7 mouse cellular contexts compared by ENCODE assay signal in the genomic region with DNA sequence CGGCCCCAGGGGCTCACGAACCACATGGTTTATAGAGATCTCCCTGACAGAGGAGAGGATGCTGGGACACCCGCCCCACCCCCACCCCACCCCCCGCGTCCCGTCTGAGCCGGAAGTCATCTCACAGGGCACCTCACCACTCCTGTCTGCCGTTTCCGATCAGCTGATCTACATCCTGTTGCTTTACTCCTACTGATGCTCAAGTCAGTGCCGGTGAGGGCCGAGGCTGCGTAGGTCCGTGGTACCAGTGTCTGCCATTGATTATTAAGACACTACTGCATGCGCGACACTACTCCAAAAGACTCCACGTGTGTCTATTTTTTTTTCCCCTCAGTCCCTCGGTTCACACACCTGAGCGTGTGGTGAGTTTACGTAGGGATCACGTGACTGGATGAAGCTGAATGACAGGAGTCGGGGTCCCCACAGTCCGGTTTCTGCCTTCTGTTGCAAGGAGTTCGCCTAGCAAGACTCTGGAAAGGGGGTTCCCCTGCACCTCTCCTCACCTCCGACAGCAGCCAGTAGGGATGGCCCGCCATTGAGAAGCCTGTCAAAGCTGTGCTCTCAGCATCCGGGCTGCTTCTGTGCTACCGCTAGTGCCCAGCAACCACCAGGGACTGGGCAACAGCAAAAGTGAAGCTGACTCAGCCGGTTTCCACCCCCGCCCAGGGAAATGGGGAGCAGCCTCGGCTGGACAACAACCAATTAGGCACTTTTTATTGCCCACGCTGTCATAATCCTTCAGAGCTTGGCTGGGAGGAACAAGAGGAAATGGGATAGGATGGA. TPM values are rescaled to one million over a fixed set of nuclear protein-coding genes. Genes with fewer than 3 reads are reported as not detected.
DNase-seq lines count a peak whose midpoint lies in the region; ATAC-seq lines count a peak whose summit lies in the region.

No protein-coding gene starts in this region.

- peaks cover 29% of the 10 kb centered on the region for H3K4me1 ChIP-seq in lung, embryonic 15.5 days
- H3K4me1 ChIP-seq in hindbrain, embryonic 12.5 days = peaks cover 13% of the 10 kb centered on the region
- H3K4me1 ChIP-seq in stomach, embryonic 14.5 days (ENCODE audit: control insufficient read depth, insufficient read depth, low read length) = peaks cover 18% of the 10 kb centered on the region; the same call in 1 of the 2 replicates

- peaks cover 5% of the 10 kb centered on the region; the same call in 1 of the 2 replicates for H3K27me3 ChIP-seq in lung, embryonic 15.5 days
- H3K27me3 ChIP-seq in hindbrain, embryonic 12.5 days = peaks cover 61% of the 10 kb centered on the region
- no peaks in the 10 kb centered on the region for H3K27me3 ChIP-seq in stomach, embryonic 14.5 days (ENCODE audit: control insufficient read depth, insufficient read depth, low read length)

- peak overlapping the region; percentile 50 for H3K4me2 ChIP-seq in lung, embryonic 15.5 days
- peak overlapping the region; percentile 55 for H3K4me2 ChIP-seq in hindbrain, embryonic 12.5 days (replicated peaks)
- H3K4me2 ChIP-seq in stomach, embryonic 14.5 days (replicated peaks; ENCODE audit: low read depth, low read length) = peak overlapping the region; percentile 39

- no peaks in the 10 kb centered on the region for H3K9me3 ChIP-seq in lung, embryonic 15.5 days
- H3K9me3 ChIP-seq in hindbrain, embryonic 12.5 days (replicated peaks) = no peaks in the 10 kb centered on the region
- H3K9me3 ChIP-seq in stomach, embryonic 14.5 days (ENCODE audit: control insufficient read depth, low read depth, low read length) = no peaks in the 10 kb centered on the region

- 0 out of 2 replicates have a peak, but pooled peaks have one; percentile 8 for ATAC-seq in lung, embryonic 15.5 days (ENCODE audit: borderline replicate concordance, extremely low read depth, low FRiP score, low TSS enrichment)
- ATAC-seq in hindbrain, embryonic 12.5 days (ENCODE audit: low FRiP score) = peak; percentile 58
- ATAC-seq in stomach, embryonic 14.5 days (ENCODE audit: insufficient number of reproducible peaks, insufficient read depth, low FRiP score, low read depth) = no peak

- no peak overlapping the region for H3K27ac ChIP-seq in lung, embryonic 15.5 days
- H3K27ac ChIP-seq in hindbrain, embryonic 12.5 days = no peak overlapping the region; the same call in 1 of the 2 replicates
- no peak overlapping the region for H3K27ac ChIP-seq in stomach, embryonic 14.5 days (ENCODE audit: low read length)

- no peak overlapping the region for H3K9ac ChIP-seq in lung, embryonic 15.5 days
- H3K9ac ChIP-seq in hindbrain, embryonic 12.5 days = peak overlapping the region; percentile 27; the same call in 1 of the 2 replicates
- H3K9ac ChIP-seq in stomach, embryonic 14.5 days (replicated peaks; ENCODE audit: low read depth, low read length) = no peak overlapping the region

- no peaks in the 10 kb centered on the region for H3K36me3 ChIP-seq in lung, embryonic 15.5 days
- H3K36me3 ChIP-seq in hindbrain, embryonic 12.5 days = no peaks in the 10 kb centered on the region
- H3K36me3 ChIP-seq in stomach, embryonic 14.5 days (ENCODE audit: control insufficient read depth, insufficient read depth, low read length) = no peaks in the 10 kb centered on the region

- WGBS in lung, embryonic 15.5 days = 4% methylated on average over 31 of the region's 31 CpGs
- 9% methylated on average over 31 of the region's 31 CpGs for WGBS in hindbrain, embryonic 12.5 days
- WGBS in stomach, embryonic 14.5 days = 8% methylated on average over 31 of the region's 31 CpGs

- peak overlapping the region; percentile 16 for H3K4me3 ChIP-seq in lung, embryonic 15.5 days
- peak overlapping the region; percentile 31 for H3K4me3 ChIP-seq in hindbrain, embryonic 12.5 days
- peak overlapping the region; percentile 13; the same call in 1 of the 2 replicates for H3K4me3 ChIP-seq in stomach, embryonic 14.5 days (ENCODE audit: low read depth, low read length)

- DNase-seq in lung, postnatal 25 days (ENCODE audit: low spot score) = no peak
- DNase-seq in adipocyte (ENCODE audit: low spot score) = peak; percentile 54
- peak; percentile 39 for DNase-seq in lung, postnatal 36 days
- no peak for DNase-seq in urinary bladder, postnatal 10 days (ENCODE audit: low spot score)

RNA-seq across cellular contexts. Expression of gene Sp2, which starts 5.3 kb away (rescaled TPM):
- polyA plus RNA-seq in lung, embryonic 15.5 days (2015; fragmentation: Nextera tagmentation; extraction: Ambion mirVana) = 15.7 and 17.9 TPM in 2 replicates
- 19.0 and 20.8 TPM in 2 replicates for polyA plus RNA-seq in hindbrain, embryonic 12.5 days (2016; fragmentation: Nextera tagmentation; extraction: Ambion mirVana)
- 15.7 and 19.1 TPM in 2 replicates for polyA plus RNA-seq in stomach, embryonic 14.5 days (2014; fragmentation: Nextera tagmentation; extraction: Ambion mirVana)

RNA-seq across cellular contexts. Expression of gene Sp6, which starts 25.1 kb away (rescaled TPM):
- polyA plus RNA-seq in lung, embryonic 15.5 days (2015; fragmentation: Nextera tagmentation; extraction: Ambion mirVana) = 0.72 and 0.98 TPM in 2 replicates
- polyA plus RNA-seq in hindbrain, embryonic 12.5 days (2016; fragmentation: Nextera tagmentation; extraction: Ambion mirVana) = 0.26 and 0.46 TPM in 2 replicates
- 0.15 and 0.42 TPM in 2 replicates for polyA plus RNA-seq in stomach, embryonic 14.5 days (2014; fragmentation: Nextera tagmentation; extraction: Ambion mirVana)

RNA-seq across cellular contexts. Expression of gene Scrn2, which starts 41.7 kb away (rescaled TPM):
- 31.2 and 31.9 TPM in 2 replicates for polyA plus RNA-seq in lung, embryonic 15.5 days (2015; fragmentation: Nextera tagmentation; extraction: Ambion mirVana)
- polyA plus RNA-seq in hindbrain, embryonic 12.5 days (2016; fragmentation: Nextera tagmentation; extraction: Ambion mirVana) = 21.2 and 23.9 TPM in 2 replicates
- 17.7 and 19.7 TPM in 2 replicates for polyA plus RNA-seq in stomach, embryonic 14.5 days (2014; fragmentation: Nextera tagmentation; extraction: Ambion mirVana)

RNA-seq across cellular contexts. Expression of gene Pnpo, which starts 44.3 kb away (rescaled TPM):
- 30.4 and 34.3 TPM in 2 replicates for polyA plus RNA-seq in lung, embryonic 15.5 days (2015; fragmentation: Nextera tagmentation; extraction: Ambion mirVana)
- 21.5 and 22.5 TPM in 2 replicates for polyA plus RNA-seq in hindbrain, embryonic 12.5 days (2016; fragmentation: Nextera tagmentation; extraction: Ambion mirVana)
- 25.2 and 26.5 TPM in 2 replicates for polyA plus RNA-seq in stomach, embryonic 14.5 days (2014; fragmentation: Nextera tagmentation; extraction: Ambion mirVana)

RNA-seq across cellular contexts. Expression of gene Lrrc46, which starts 53.1 kb away (rescaled TPM):
- 3.7 and 5.9 TPM in 2 replicates for polyA plus RNA-seq in lung, embryonic 15.5 days (2015; fragmentation: Nextera tagmentation; extraction: Ambion mirVana)
- polyA plus RNA-seq in hindbrain, embryonic 12.5 days (2016; fragmentation: Nextera tagmentation; extraction: Ambion mirVana) = 4.8 and 5.1 TPM in 2 replicates
- 0.38 TPM in 1 of 2 replicates, not detected in the other for polyA plus RNA-seq in stomach, embryonic 14.5 days (2014; fragmentation: Nextera tagmentation; extraction: Ambion mirVana)

Comparison
In these comparisons a context has a peak if more than half of its experiments do, and no peak if none do; other contexts are left out.
1. DNase-seq: peak in adipocyte (single experiment) and lung, postnatal 36 days (single experiment); none in lung, postnatal 25 days (single experiment) and urinary bladder, postnatal 10 days (single experiment).
2. Peak in every context shown above with its lines, with median percentiles within 50 percentile points of each other: H3K4me2 ChIP-seq and H3K4me3 ChIP-seq.